Mouse (Mus musculus) ES-Bruce4 (cell line): ENCODE results near the gene Sema4c.

Experiments
- CTCF ChIP-seq: IDR thresholded peaks from one replicate; pipeline ENCODE4 v1.8.1; 2011; ENCODE audit warnings: low read depth, low read length
- EP300 ChIP-seq: IDR thresholded peaks from 2 replicates; pipeline ENCODE4 v1.6.1; 2011; ENCODE audit warnings: low read depth, low read length; ENCODE audit not compliant: insufficient read depth
- POLR2A ChIP-seq: IDR thresholded peaks from one replicate; pipeline ENCODE4 v1.8.1; 2011; ENCODE audit warnings: low read length; ENCODE audit not compliant: insufficient read depth

DNA sequence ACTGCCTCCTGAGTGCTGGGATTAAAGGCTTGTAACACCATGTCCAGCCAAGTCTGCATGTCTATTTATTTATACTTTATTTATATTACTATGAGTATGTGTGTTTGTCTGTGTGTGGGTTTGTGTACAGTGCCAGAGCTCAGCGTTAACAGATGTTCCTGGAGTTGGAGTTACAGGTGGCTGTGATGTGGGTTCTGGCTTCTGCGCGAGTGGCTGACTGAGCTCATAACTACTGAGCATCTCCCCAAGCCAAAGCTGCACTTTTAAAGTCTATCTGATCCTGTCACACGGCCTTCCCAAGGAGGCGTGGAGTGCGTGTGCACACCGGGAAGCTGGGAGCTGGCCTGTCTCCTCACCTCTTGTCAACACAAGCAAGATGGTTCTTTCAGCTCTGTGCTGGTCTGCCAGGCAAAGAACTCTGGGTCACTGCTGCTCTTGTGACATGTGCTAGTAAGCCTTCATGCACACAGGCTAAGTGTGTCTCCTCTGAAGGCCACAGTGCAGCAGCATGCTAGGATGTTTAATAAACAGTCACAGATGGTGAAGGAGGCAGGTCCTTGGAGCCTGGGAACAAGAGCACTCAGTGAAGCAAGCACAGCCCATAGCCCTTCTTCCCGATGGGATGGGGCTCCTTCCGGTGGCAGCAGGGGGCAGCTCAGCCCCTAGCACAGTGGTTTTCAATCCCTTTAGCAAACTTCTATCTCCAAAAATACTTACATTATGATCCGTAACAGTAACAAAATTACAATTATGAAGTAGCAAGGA, 37.2 kb upstream of the Sema4c start:
- no peak for TF ChIP-seq POLR2A
- TF ChIP-seq CTCF: no peak
- no peak for TF ChIP-seq EP300
